In genomic region chr11:51949155-51949840, GRCm38 (mm10) we compare ENCODE assay signal across 25 mouse cellular contexts. TPM values are rescaled to one million over a fixed set of nuclear protein-coding genes. Genes with fewer than 3 reads are reported as not detected.
A peak's percentile ranks its signal among the peaks of the same experiment; 100 is the strongest.
DNase-seq lines count a peak whose midpoint lies in the region; ATAC-seq and TF ChIP-seq lines count a peak whose summit lies in the region.
"Had no signal": no experiment of that assay in that cellular context is flagged by ENCODE, and none has a peak within 500 bp of the region (broad histone marks: within the 10 kb centered on the region; RNA-seq: fewer than 3 reads in every experiment).

No protein-coding gene starts in this region.

- DNase-seq in heart, adult 11 months, result peak; percentile 93
- peak; percentile 58 for DNase-seq in thymus, postnatal 14 days
- no peak for DNase-seq in yolk sac, embryonic 10.5 days (ENCODE audit: low spot score)
- no peak for DNase-seq in embryo, embryonic 10 days (ENCODE audit: low spot score)
- no peak for DNase-seq in c-Kit-positive CD71-positive TER-119-positive erythroid progenitor cells, embryonic 14.5 days (ENCODE audit: low spot score)
- DNase-seq: cerebellum, adult 11-12 months; cerebellum, postnatal 10 days; gastrocnemius, postnatal 25 days; heart, adult 2 months; kidney, adult 18-20 months; layer of hippocampus, adult 9-11 months; liver, postnatal 0 days; lung, postnatal 36 days; right cerebral cortex, postnatal 25 days had no signal

- no peaks in the 10 kb centered on the region for H3K36me3 ChIP-seq in heart, embryonic 11.5 days (ENCODE audit: control insufficient read depth, insufficient read depth, low read length)
- H3K36me3 ChIP-seq in C2C12 (ENCODE audit: control insufficient read depth, insufficient read depth), result no peaks in the 10 kb centered on the region
- H3K36me3 ChIP-seq: embryonic facial prominence, embryonic 12.5 days; forebrain, embryonic 12.5 days; hindbrain, embryonic 10.5 days; limb, embryonic 12.5 days; midbrain, embryonic 13.5 days; neural tube, embryonic 12.5 days had no signal

- H3K79me2 ChIP-seq in C2C12 (ENCODE audit: control insufficient read depth, insufficient read depth), result no peaks in the 10 kb centered on the region

- H3K4me1 ChIP-seq in heart, embryonic 11.5 days (ENCODE audit: control insufficient read depth, insufficient read depth, low read length), result peaks cover 18% of the 10 kb centered on the region
- H3K4me1 ChIP-seq: midbrain, embryonic 13.5 days; neural tube, embryonic 12.5 days had no signal

- H3ac ChIP-seq in C2C12 (ENCODE audit: control insufficient read depth, insufficient read length, low read depth), result no peak overlapping the region

- H3K27me3 ChIP-seq in heart, embryonic 11.5 days (ENCODE audit: control insufficient read depth, insufficient read depth, low read length), result no peaks in the 10 kb centered on the region
- H3K27me3 ChIP-seq in C2C12 (ENCODE audit: control insufficient read depth, insufficient read depth, insufficient read length), result no peaks in the 10 kb centered on the region
- H3K27me3 ChIP-seq: embryonic facial prominence, embryonic 12.5 days; forebrain, embryonic 12.5 days; midbrain, embryonic 13.5 days; neural tube, embryonic 12.5 days had no signal

- H3K9me3 ChIP-seq in heart, embryonic 11.5 days (replicated peaks; ENCODE audit: control insufficient read depth, low read length), result no peaks in the 10 kb centered on the region
- H3K9me3 ChIP-seq: embryonic facial prominence, embryonic 12.5 days; forebrain, embryonic 12.5 days; hindbrain, embryonic 10.5 days; limb, embryonic 12.5 days; midbrain, embryonic 13.5 days; neural tube, embryonic 12.5 days had no signal

- TF ChIP-seq CTCF in C2C12 (IDR thresholded peaks at IDR 0.05; ENCODE audit: control insufficient read depth, insufficient read depth, insufficient read length), result no peak

- H3K27ac ChIP-seq in heart, embryonic 11.5 days (ENCODE audit: low read depth, low read length), result no peak overlapping the region
- H3K27ac ChIP-seq: embryonic facial prominence, embryonic 12.5 days; forebrain, embryonic 12.5 days; heart, adult 2 months; hindbrain, embryonic 10.5 days; kidney, postnatal 0 days; limb, embryonic 12.5 days; midbrain, embryonic 13.5 days; neural tube, embryonic 12.5 days had no signal

- no peak overlapping the region for H3K4me2 ChIP-seq in heart, embryonic 11.5 days
- H3K4me2 ChIP-seq: embryonic facial prominence, embryonic 12.5 days; forebrain, embryonic 12.5 days; limb, embryonic 12.5 days; liver, embryonic 11.5 days; midbrain, embryonic 13.5 days; neural tube, embryonic 12.5 days had no signal

- H3K4me3 ChIP-seq in heart, embryonic 11.5 days (ENCODE audit: low read depth, low read length), result no peak overlapping the region
- H3K4me3 ChIP-seq in C2C12 (ENCODE audit: insufficient read depth, poor library complexity, severe bottlenecking), result no peak overlapping the region
- H3K4me3 ChIP-seq: embryonic facial prominence, embryonic 12.5 days; forebrain, embryonic 12.5 days; heart, adult 2 months; hindbrain, embryonic 10.5 days; limb, embryonic 12.5 days; midbrain, embryonic 13.5 days; neural tube, embryonic 12.5 days had no signal

- no peaks in the 10 kb centered on the region for H3K79me3 ChIP-seq in C2C12 (ENCODE audit: low read depth)

- no peak overlapping the region for H3K9ac ChIP-seq in heart, embryonic 11.5 days (ENCODE audit: low read depth, low read length)
- H3K9ac ChIP-seq: embryonic facial prominence, embryonic 12.5 days; forebrain, embryonic 12.5 days; limb, embryonic 12.5 days; liver, postnatal 0 days; midbrain, embryonic 13.5 days; neural tube, embryonic 12.5 days had no signal

- no peak for ATAC-seq in heart, embryonic 11.5 days (replicated peaks; ENCODE audit: insufficient number of reproducible peaks, low FRiP score, low TSS enrichment)
- ATAC-seq in activated CD4-positive, CD25-positive, alpha-beta regulatory T cell, adult 4 months, result peak; percentile 36
- ATAC-seq: liver, postnatal 0 days; midbrain, embryonic 13.5 days had no signal

- WGBS in heart, embryonic 11.5 days (ENCODE audit: insufficient replicate concordance), result 46% methylated on average over 9 of the region's 9 CpGs

TF ChIP-seq in C2C12, 6 proteins besides CTCF, POLR2A, EP300 and RAD21:
- peak; percentile 24 for TF ChIP-seq FOSL1 (IDR thresholded peaks at IDR 0.05; ENCODE audit: insufficient read depth, low read length, poor library complexity, severe bottlenecking)
- TF ChIP-seq CEBPB (IDR thresholded peaks at IDR 0.05; ENCODE audit: low read depth), result no peak
- TF ChIP-seq MYOD1 (IDR thresholded peaks at IDR 0.05; ENCODE audit: control insufficient read depth, insufficient read length, low read depth), result peak; percentile 86

RNA-seq across cellular contexts. Expression of gene Cdkn2aipnl, which starts 18.2 kb away (rescaled TPM):
- polyA plus RNA-seq in heart, embryonic 11.5 days (2014; fragmentation: Nextera tagmentation; extraction: Ambion mirVana), result 78.3 and 82.1 TPM in 2 replicates
- polyA plus RNA-seq in C2C12 (2012; fragmentation: generic; extraction: Trizol), result 52.7 TPM
- 10 to 100 TPM; 80.8 to 84.4 TPM for polyA plus RNA-seq in activated CD4-positive, CD25-positive, alpha-beta regulatory T cell, adult 4 months (2017; shearing (Covaris generic))

RNA-seq across cellular contexts. Expression of gene Ube2b, which starts 51.3 kb away (rescaled TPM):
- polyA plus RNA-seq in heart, embryonic 11.5 days (2014; fragmentation: Nextera tagmentation; extraction: Ambion mirVana), result 163 and 172 TPM in 2 replicates
- 49.4 TPM for polyA plus RNA-seq in C2C12 (2012; fragmentation: generic; extraction: Trizol)
- polyA plus RNA-seq in activated CD4-positive, CD25-positive, alpha-beta regulatory T cell, adult 4 months (2017; shearing (Covaris generic)), result 100 to 1,000 TPM; 141 to 220 TPM

RNA-seq across cellular contexts. Expression of gene Cdkl3, which starts 54.7 kb away (rescaled TPM):
- 9.1 and 9.9 TPM in 2 replicates for polyA plus RNA-seq in heart, embryonic 11.5 days (2014; fragmentation: Nextera tagmentation; extraction: Ambion mirVana)
- 1.7 TPM for polyA plus RNA-seq in C2C12 (2012; fragmentation: generic; extraction: Trizol)
- 1 to 10 TPM; 3.1 to 4.0 TPM for polyA plus RNA-seq in activated CD4-positive, CD25-positive, alpha-beta regulatory T cell, adult 4 months (2017; shearing (Covaris generic))

Comparison
In these comparisons a context has a peak if more than half of its experiments do, and no peak if none do; other contexts are left out.
1. DNase-seq: peak in heart, adult 11 months (single experiment) and thymus, postnatal 14 days (single experiment); none in yolk sac, embryonic 10.5 days (single experiment), embryo, embryonic 10 days (single experiment) and c-Kit-positive CD71-positive TER-119-positive erythroid progenitor cells, embryonic 14.5 days (single experiment).